Mouse (Mus musculus) intestine, embryonic 16.5 days (tissue): ENCODE results near the gene Bsdc1. TPM values are rescaled to one million over a fixed set of nuclear protein-coding genes. Genes with fewer than 3 reads are reported as not detected.

ENCODE experiments used
- ATAC-seq: fragments of 200-750 bp; cut with Nextera tagmentation; 2 replicates; pipeline ENCODE4 v1.8.0; 2017; ENCODE audit warnings: moderate TSS enrichment, moderate library complexity
- H3K27ac ChIP-seq: fragments of 300-500 bp; sonication (generic); 2 replicates; pipeline ENCODE4 v1.5.1; 2014; ENCODE audit warnings: mild to moderate bottlenecking, low read length
- H3K27me3 ChIP-seq: fragments of 300-500 bp; sonication (generic); replicated peaks from 2 replicates; pipeline ENCODE4 v1.6.1; 2014; ENCODE audit warnings: low read length, control low read depth, mixed read lengths; ENCODE audit not compliant: control insufficient read depth, insufficient read depth
- H3K36me3 ChIP-seq: fragments of 300-500 bp; sonication (generic); 2 replicates; pipeline ENCODE4 v1.6.1; 2014; ENCODE audit warnings: low read length, control low read depth; ENCODE audit not compliant: control insufficient read depth, insufficient read depth
- H3K4me1 ChIP-seq: fragments of 300-500 bp; sonication (generic); 2 replicates; pipeline ENCODE4 v1.6.1; 2014; ENCODE audit warnings: low read length, control low read depth, mixed read lengths; ENCODE audit not compliant: control insufficient read depth, insufficient read depth
- H3K4me2 ChIP-seq: fragments of 300-500 bp; sonication (generic); 2 replicates; pipeline ENCODE4 v1.6.1; 2014; ENCODE audit warnings: low read depth, low read length, control low read depth
- H3K4me3 ChIP-seq: fragments of 300-500 bp; sonication (generic); 2 replicates; pipeline ENCODE4 v1.5.1; 2014; ENCODE audit warnings: mild to moderate bottlenecking, low read length
- H3K9ac ChIP-seq: fragments of 300-500 bp; sonication (generic); 2 replicates; pipeline ENCODE4 v1.6.1; 2014; ENCODE audit warnings: low read depth, low read length
- H3K9me3 ChIP-seq: fragments of 300-500 bp; sonication (generic); 2 replicates; pipeline ENCODE4 v1.6.1; 2016; ENCODE audit warnings: low read length, control low read depth; ENCODE audit not compliant: control insufficient read depth
- WGBS: fragments of 180-500 bp; shearing (Covaris S2); extraction: QIAGEN DNeasy Blood & Tissue Kit; methylation state at CpG from one replicate; pipeline ENCODE4 v1.1.7; 2014; 5-methylcytosine and 5-hydroxymethylcytosine counted together
- polyA plus RNA-seq: library from polyadenylated mRNA; unstranded; fragments of >200 nt; fragmentation: Nextera tagmentation; extraction: Ambion mirVana; gene quantifications from 2 replicates; pipeline ENCODE4 v1.2.1, GENCODE M21; 2015

Gene Bsdc1
- polyA plus RNA-seq, 1 experiment from 2014 or later: 24.5 TPM

GRCm38 (mm10) chr4:129496631-129497030 lies 35.2 kb downstream of the Bsdc1 start:
- 29% methylated on average over 6 of the region's 6 CpGs for WGBS
- 0 out of 2 replicates have a peak, but pooled peaks cover 2% of the 10 kb centered on the region for H3K27me3 ChIP-seq
- H3K27ac ChIP-seq: peak overlapping the region; percentile 54; the same call in 1 of the 2 replicates
- H3K4me3 ChIP-seq: no peak overlapping the region
- H3K36me3 ChIP-seq: no peaks in the 10 kb centered on the region
- no peak overlapping the region for H3K4me2 ChIP-seq
- no peak for ATAC-seq
- H3K9ac ChIP-seq: no peak overlapping the region
- peaks cover 19% of the 10 kb centered on the region for H3K4me1 ChIP-seq
- no peaks in the 10 kb centered on the region for H3K9me3 ChIP-seq

GRCm38 (mm10) chr4:129498941-129499340 lies 37.6 kb downstream of the Bsdc1 start:
- Histone ChIP-seq H3K36me3 (no peaks in the 10 kb centered on the region), H3K27ac (no peak overlapping the region), H3K4me3 (no peak overlapping the region), H3K9me3 (no peaks in the 10 kb centered on the region), H3K27me3 (no peaks in the 10 kb centered on the region), H3K4me1 (peaks cover 37% of the 10 kb centered on the region), H3K9ac (no peak overlapping the region), H3K4me2 (no peak overlapping the region)
- ATAC-seq: no peak
- WGBS: 71% methylated on average over 3 of the region's 3 CpGs

GRCm38 (mm10) chr4:129500017-129500416 lies 38.6 kb downstream of the Bsdc1 start:
- peak overlapping the region; percentile 82 for H3K4me2 ChIP-seq
- H3K36me3 ChIP-seq: no peaks in the 10 kb centered on the region
- H3K9ac ChIP-seq: peak overlapping the region; percentile 85
- H3K4me1 ChIP-seq: peaks cover 44% of the 10 kb centered on the region
- 78% methylated on average over 8 of the region's 8 CpGs for WGBS
- no peaks in the 10 kb centered on the region for H3K9me3 ChIP-seq
- peak overlapping the region; percentile 97 for H3K27ac ChIP-seq
- H3K27me3 ChIP-seq: no peaks in the 10 kb centered on the region
- H3K4me3 ChIP-seq: peak overlapping the region; percentile 66
- ATAC-seq: no peak

- no peaks in the 10 kb centered on the region for H3K27me3 ChIP-seq
- 2% methylated on average over 43 of the region's 49 CpGs for WGBS
- H3K9me3 ChIP-seq: no peaks in the 10 kb centered on the region
- peaks cover 44% of the 10 kb centered on the region for H3K4me1 ChIP-seq
- peak overlapping the region; percentile 66 for H3K4me3 ChIP-seq
- peak overlapping the region; percentile 85 for H3K9ac ChIP-seq
- H3K27ac ChIP-seq: peak overlapping the region; percentile 97
- H3K4me2 ChIP-seq: peak overlapping the region; percentile 82
- ATAC-seq: peak; percentile 86
- H3K36me3 ChIP-seq: no peaks in the 10 kb centered on the region
Observed at GRCm38 (mm10) chr4:129500607-129501566, 39.5 kb downstream of the Bsdc1 start.

GRCm38 (mm10) chr4:129502327-129502888 lies 41.0 kb downstream of the Bsdc1 start:
- ATAC-seq: peak; percentile 63
- peaks cover 37% of the 10 kb centered on the region for H3K4me1 ChIP-seq
- no peaks in the 10 kb centered on the region for H3K36me3 ChIP-seq
- no peak overlapping the region for H3K9ac ChIP-seq
- H3K4me3 ChIP-seq: no peak overlapping the region
- no peaks in the 10 kb centered on the region for H3K27me3 ChIP-seq
- no peaks in the 10 kb centered on the region for H3K9me3 ChIP-seq
- H3K4me2 ChIP-seq: no peak overlapping the region; the same call in 1 of the 2 replicates
- H3K27ac ChIP-seq: peak overlapping the region; percentile 84
- WGBS: 44% methylated on average over 9 of the region's 9 CpGs

GRCm38 (mm10) chr4:129502901-129503444 lies 41.6 kb downstream of the Bsdc1 start:
- 51% methylated on average over 11 of the region's 11 CpGs for WGBS
- peak; percentile 47 for ATAC-seq
- H3K27ac ChIP-seq: peak overlapping the region; percentile 84

GRCm38 (mm10) chr4:129505511-129505910 lies 44.1 kb downstream of the Bsdc1 start:
- H3K9ac ChIP-seq: no peak overlapping the region
- 90% methylated on average over 3 of the region's 3 CpGs for WGBS
- ATAC-seq: no peak
- H3K4me2 ChIP-seq: no peak overlapping the region
- no peaks in the 10 kb centered on the region for H3K9me3 ChIP-seq
- no peaks in the 10 kb centered on the region for H3K27me3 ChIP-seq
- no peak overlapping the region for H3K27ac ChIP-seq
- H3K4me1 ChIP-seq: peaks cover 34% of the 10 kb centered on the region
- no peaks in the 10 kb centered on the region for H3K36me3 ChIP-seq
- H3K4me3 ChIP-seq: no peak overlapping the region

More at GRCm38 (mm10) chr4:129502901-129503444, 41.6 kb downstream of the Bsdc1 start:
- Histone ChIP-seq H3K9ac (peak overlapping the region; percentile 43), H3K27me3 (no peaks in the 10 kb centered on the region), H3K36me3 (no peaks in the 10 kb centered on the region), H3K9me3 (no peaks in the 10 kb centered on the region), H3K4me1 (peaks cover 37% of the 10 kb centered on the region), H3K4me2 (peak overlapping the region; percentile 12; the same call in 1 of the 2 replicates), H3K4me3 (no peak overlapping the region)

GRCm38 (mm10) chr4:129507434-129508236 lies 46.3 kb downstream of the Bsdc1 start:
- Histone ChIP-seq H3K4me3 (no peak overlapping the region), H3K27ac (no peak overlapping the region), H3K9ac (no peak overlapping the region), H3K4me1 (peaks cover 24% of the 10 kb centered on the region), H3K36me3 (no peaks in the 10 kb centered on the region), H3K27me3 (no peaks in the 10 kb centered on the region), H3K9me3 (no peaks in the 10 kb centered on the region), H3K4me2 (no peak overlapping the region)
- 53% methylated on average over 9 of the region's 10 CpGs for WGBS
- ATAC-seq: no peak

- no peak overlapping the region for H3K9ac ChIP-seq
- no peak overlapping the region for H3K27ac ChIP-seq
- H3K36me3 ChIP-seq: no peaks in the 10 kb centered on the region
- WGBS: 57% methylated on average over 3 of the region's 3 CpGs
- no peak overlapping the region for H3K4me3 ChIP-seq
- H3K9me3 ChIP-seq: no peaks in the 10 kb centered on the region
- no peak for ATAC-seq
- H3K27me3 ChIP-seq: no peaks in the 10 kb centered on the region
- H3K4me1 ChIP-seq: peaks cover 21% of the 10 kb centered on the region
- H3K4me2 ChIP-seq: no peak overlapping the region
Observed at GRCm38 (mm10) chr4:129508237-129508515, 46.8 kb downstream of the Bsdc1 start.
